Mouse (Mus musculus): ENCODE data around the gene Thsd7a.

DNA sequence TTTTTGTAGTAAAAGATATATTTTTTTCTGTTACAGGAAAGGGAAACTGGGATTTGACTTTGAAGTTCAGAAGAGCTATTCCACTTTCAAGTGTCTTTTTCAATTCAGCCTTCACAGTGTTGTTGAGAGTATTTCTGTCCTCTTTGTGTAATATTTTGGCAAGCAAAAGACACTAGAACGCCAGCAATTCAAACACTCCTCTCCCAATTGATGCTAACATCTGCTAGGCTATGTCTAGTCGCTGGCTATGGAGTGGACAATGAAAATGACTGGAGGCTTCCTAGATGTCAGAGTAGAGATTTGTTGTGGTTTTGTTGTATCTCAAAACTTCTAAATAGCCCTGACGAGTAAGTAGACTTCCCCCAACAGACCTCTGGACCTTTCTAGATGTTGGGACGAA lies 164.8 kb downstream of the Thsd7a start:
- no peak for TF ChIP-seq CTCF (IDR thresholded peaks at IDR 0.05; ENCODE audit: low read depth, low read length)
- TF ChIP-seq POLR2A (IDR thresholded peaks at IDR 0.05; ENCODE audit: extremely low read depth, insufficient read depth, low read length): no peak
